Mouse (Mus musculus): Measurements from ENCODE around the gene Creb1. TPM values are rescaled to one million over a fixed set of nuclear protein-coding genes. Genes with fewer than 3 reads are reported as not detected.
"Not testable (repeated sequence)": the region's sequence is repeated elsewhere in the genome, so short reads cannot be mapped to it uniquely, and the experiment has no call there.

Gene Creb1
- polyA plus RNA-seq, 1 experiment from 2014 or later = 18.7 TPM

GRCm38 (mm10) chr1:64621116-64621515 is 88.7 kb downstream of the Creb1 start:
- Histone ChIP-seq H3K27ac (replicated peaks) (no peak overlapping the region), H3K4me3 (no peak overlapping the region), H3K9me3 (no peaks in the 10 kb centered on the region), H3K36me3 (no peaks in the 10 kb centered on the region), H3K27me3 (replicated peaks) (no peaks in the 10 kb centered on the region), H3K9ac (no peak overlapping the region), H3K4me2 (no peak overlapping the region), H3K4me1 (peaks cover 27% of the 10 kb centered on the region)
- ATAC-seq (ENCODE audit: extremely low read depth, insufficient number of reproducible peaks, low FRiP score, low TSS enrichment) = no peak
- 67% methylated on average over 5 of the region's 5 CpGs for WGBS

- no peak overlapping the region for H3K4me3 ChIP-seq
- H3K36me3 ChIP-seq = no peaks in the 10 kb centered on the region
- H3K27ac ChIP-seq (replicated peaks) = no peak overlapping the region
- WGBS = 53% methylated on average over 12 of the region's 12 CpGs
- H3K9ac ChIP-seq = no peak overlapping the region
- no peaks in the 10 kb centered on the region for H3K9me3 ChIP-seq
- no peak for ATAC-seq (ENCODE audit: extremely low read depth, insufficient number of reproducible peaks, low FRiP score, low TSS enrichment)
- peaks cover 14% of the 10 kb centered on the region; the same call in 1 of the 2 replicates for H3K4me1 ChIP-seq
- no peaks in the 10 kb centered on the region for H3K27me3 ChIP-seq (replicated peaks)
- H3K4me2 ChIP-seq = no peak overlapping the region
Measured at GRCm38 (mm10) chr1:64623558-64624435, 91.4 kb downstream of the Creb1 start.

GRCm38 (mm10) chr1:64625214-64625613 is 92.8 kb downstream of the Creb1 start:
- H3K4me3 ChIP-seq = no peak overlapping the region
- no peak overlapping the region for H3K4me2 ChIP-seq
- no peaks in the 10 kb centered on the region for H3K9me3 ChIP-seq
- H3K36me3 ChIP-seq = no peaks in the 10 kb centered on the region
- H3K4me1 ChIP-seq = peaks cover 12% of the 10 kb centered on the region; the same call in 1 of the 2 replicates
- H3K9ac ChIP-seq = no peak overlapping the region
- H3K27ac ChIP-seq (replicated peaks) = no peak overlapping the region
- no peaks in the 10 kb centered on the region for H3K27me3 ChIP-seq (replicated peaks)
- ATAC-seq (ENCODE audit: extremely low read depth, insufficient number of reproducible peaks, low FRiP score, low TSS enrichment) = no peak

- H3K36me3 ChIP-seq = no peaks in the 10 kb centered on the region
- 57% methylated on average over 5 of the region's 5 CpGs for WGBS
- no peak overlapping the region for H3K4me3 ChIP-seq
- H3K4me1 ChIP-seq = peaks cover 15% of the 10 kb centered on the region
- no peak overlapping the region for H3K27ac ChIP-seq (replicated peaks)
- H3K27me3 ChIP-seq (replicated peaks) = no peaks in the 10 kb centered on the region
- H3K9me3 ChIP-seq = no peaks in the 10 kb centered on the region
- no peak overlapping the region for H3K9ac ChIP-seq
- no peak overlapping the region for H3K4me2 ChIP-seq
- no peak for ATAC-seq (ENCODE audit: extremely low read depth, insufficient number of reproducible peaks, low FRiP score, low TSS enrichment)
Measured at GRCm38 (mm10) chr1:64631526-64631925, 99.1 kb downstream of the Creb1 start.

- WGBS = 60% methylated on average over 3 of the region's 3 CpGs
- H3K4me1 ChIP-seq = peaks cover 15% of the 10 kb centered on the region
- no peaks in the 10 kb centered on the region for H3K27me3 ChIP-seq (replicated peaks)
- no peaks in the 10 kb centered on the region for H3K36me3 ChIP-seq
- H3K9ac ChIP-seq = no peak overlapping the region
- no peak overlapping the region for H3K27ac ChIP-seq (replicated peaks)
- no peaks in the 10 kb centered on the region for H3K9me3 ChIP-seq
- no peak for ATAC-seq (ENCODE audit: extremely low read depth, insufficient number of reproducible peaks, low FRiP score, low TSS enrichment)
- no peak overlapping the region for H3K4me2 ChIP-seq
- no peak overlapping the region for H3K4me3 ChIP-seq
Measured at GRCm38 (mm10) chr1:64633237-64633636, 100.8 kb downstream of the Creb1 start.

GRCm38 (mm10) chr1:64635624-64636023 is 103.2 kb downstream of the Creb1 start:
- Histone ChIP-seq H3K4me3 (no peak overlapping the region), H3K27me3 (replicated peaks) (no peaks in the 10 kb centered on the region), H3K4me1 (peaks cover 15% of the 10 kb centered on the region), H3K9ac (no peak overlapping the region), H3K4me2 (no peak overlapping the region), H3K27ac (replicated peaks) (no peak overlapping the region), H3K9me3 (no peaks in the 10 kb centered on the region), H3K36me3 (no peaks in the 10 kb centered on the region)
- 36% methylated on average over 2 of the region's 2 CpGs for WGBS
- no peak for ATAC-seq (ENCODE audit: extremely low read depth, insufficient number of reproducible peaks, low FRiP score, low TSS enrichment)

- WGBS = 74% methylated on average over 6 of the region's 6 CpGs
- Histone ChIP-seq H3K36me3 (no peaks in the 10 kb centered on the region), H3K9ac (no peak overlapping the region), H3K4me2 (no peak overlapping the region), H3K27ac (replicated peaks) (no peak overlapping the region), H3K27me3 (replicated peaks) (no peaks in the 10 kb centered on the region), H3K4me3 (no peak overlapping the region), H3K9me3 (no peaks in the 10 kb centered on the region), H3K4me1 (peaks cover 7% of the 10 kb centered on the region; the same call in 1 of the 2 replicates)
- no peak for ATAC-seq (ENCODE audit: extremely low read depth, insufficient number of reproducible peaks, low FRiP score, low TSS enrichment)
Measured at GRCm38 (mm10) chr1:64639279-64639678, 106.8 kb downstream of the Creb1 start.

GRCm38 (mm10) chr1:64641069-64641468 is 108.6 kb downstream of the Creb1 start:
- no peaks in the 10 kb centered on the region for H3K4me1 ChIP-seq
- H3K4me3 ChIP-seq = no peak overlapping the region
- no peak for ATAC-seq (ENCODE audit: extremely low read depth, insufficient number of reproducible peaks, low FRiP score, low TSS enrichment)
- no peak overlapping the region for H3K9ac ChIP-seq
- no peak overlapping the region for H3K27ac ChIP-seq (replicated peaks)
- no peaks in the 10 kb centered on the region for H3K36me3 ChIP-seq
- WGBS = 80% methylated on average over 6 of the region's 6 CpGs
- H3K27me3 ChIP-seq (replicated peaks) = no peaks in the 10 kb centered on the region
- H3K9me3 ChIP-seq = no peaks in the 10 kb centered on the region
- H3K4me2 ChIP-seq = no peak overlapping the region

- H3K36me3 ChIP-seq; ATAC-seq (ENCODE audit: extremely low read depth, insufficient number of reproducible peaks, low FRiP score, low TSS enrichment); H3K4me2 ChIP-seq; H3K4me1 ChIP-seq; H3K9ac ChIP-seq; H3K27me3 ChIP-seq (replicated peaks); H3K27ac ChIP-seq (replicated peaks); H3K9me3 ChIP-seq; H3K4me3 ChIP-seq: not testable (repeated sequence)
- WGBS = 93% methylated on average over 8 of the region's 8 CpGs
Measured at GRCm38 (mm10) chr1:64642541-64642940, 110.1 kb downstream of the Creb1 start.

- WGBS = 89% methylated on average over 3 of the region's 3 CpGs
- Histone ChIP-seq H3K27me3 (replicated peaks) (no peaks in the 10 kb centered on the region), H3K4me2 (no peak overlapping the region)
Measured at GRCm38 (mm10) chr1:64644513-64644912, 112.1 kb downstream of the Creb1 start.

GRCm38 (mm10) chr1:64649362-64650124 is 117.1 kb downstream of the Creb1 start:
- H3K9ac ChIP-seq = no peak overlapping the region
- no peak overlapping the region for H3K27ac ChIP-seq (replicated peaks)
- no peak for ATAC-seq (ENCODE audit: extremely low read depth, insufficient number of reproducible peaks, low FRiP score, low TSS enrichment)
- H3K27me3 ChIP-seq (replicated peaks) = no peaks in the 10 kb centered on the region
- H3K36me3 ChIP-seq = no peaks in the 10 kb centered on the region
- H3K4me1 ChIP-seq = no peaks in the 10 kb centered on the region
- no peaks in the 10 kb centered on the region for H3K9me3 ChIP-seq
- 57% methylated on average over 11 of the region's 11 CpGs for WGBS
- H3K4me2 ChIP-seq = no peak overlapping the region
- no peak overlapping the region for H3K4me3 ChIP-seq

More at GRCm38 (mm10) chr1:64644513-64644912, 112.1 kb downstream of the Creb1 start:
- no peaks in the 10 kb centered on the region for H3K36me3 ChIP-seq
- H3K4me3 ChIP-seq = no peak overlapping the region
- no peaks in the 10 kb centered on the region for H3K4me1 ChIP-seq
- H3K27ac ChIP-seq (replicated peaks) = no peak overlapping the region
- no peak overlapping the region for H3K9ac ChIP-seq
- no peak for ATAC-seq (ENCODE audit: extremely low read depth, insufficient number of reproducible peaks, low FRiP score, low TSS enrichment)
- no peaks in the 10 kb centered on the region for H3K9me3 ChIP-seq
